Mouse (Mus musculus) liver, adult 2 months (tissue): ENCODE data around the gene Mmp8.

Source experiments
- CTCF ChIP-seq: fragments of 200-500 bp; IDR thresholded peaks from 2 replicates; pipeline ENCODE4 v1.5.1; 2011; ENCODE audit warnings: low read depth, low read length, control low read depth
- POLR2A ChIP-seq: fragments of 200-500 bp; IDR thresholded peaks from 2 replicates; pipeline ENCODE4 v1.6.1; 2011; ENCODE audit warnings: low read length, control low read depth; ENCODE audit not compliant: insufficient read depth; ENCODE audit errors: extremely low read depth

DNA sequence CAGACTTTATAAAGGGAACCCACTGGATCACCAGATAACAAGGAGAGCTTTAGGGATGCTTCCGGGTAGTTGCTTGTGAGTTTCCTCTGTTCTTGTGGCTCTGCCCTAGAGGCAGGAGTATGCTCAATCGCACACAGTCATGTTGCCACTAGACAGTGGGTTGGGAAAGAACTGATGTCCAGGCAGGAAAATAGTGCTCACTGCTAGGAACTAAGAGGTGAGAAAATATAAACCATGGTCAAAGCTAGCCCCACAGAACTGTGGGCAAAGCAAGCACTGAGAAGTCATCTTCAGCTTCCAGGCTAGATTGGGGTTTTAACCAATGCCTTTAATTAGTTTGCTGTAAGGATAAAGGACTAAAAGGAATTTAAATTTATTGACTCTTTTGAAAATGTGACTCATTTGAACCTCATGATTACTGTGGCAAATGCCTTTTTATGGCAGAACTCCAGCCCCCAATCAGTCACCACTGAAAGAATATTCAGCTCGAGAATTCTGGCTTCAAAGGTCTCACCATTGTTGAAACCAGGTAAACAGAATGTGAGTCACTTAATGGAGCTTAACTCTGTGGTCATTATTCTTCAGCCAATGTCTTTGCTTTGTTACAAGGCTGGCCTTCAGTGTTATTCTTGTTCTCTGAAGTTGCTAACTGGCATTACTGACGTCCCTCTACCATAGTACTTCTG, 31.9 kb upstream of the Mmp8 start:
- TF ChIP-seq POLR2A (no peak), CTCF (no peak)
